Mouse (Mus musculus) heart, adult 2 months (tissue): Measurements from ENCODE around the gene Srcin1.

Experiments
- CTCF ChIP-seq: fragments of 200-600 bp; IDR thresholded peaks from 2 replicates; pipeline ENCODE4 v1.8.1; 2022; ENCODE audit warnings: antibody characterized with exemption, mild to moderate bottlenecking, moderate library complexity
- EP300 ChIP-seq: fragments of 200-500 bp; IDR thresholded peaks from 2 replicates; pipeline ENCODE4 v1.6.1; 2011; ENCODE audit warnings: low read depth, low read length, control low read depth; ENCODE audit not compliant: insufficient read depth
- POLR2A ChIP-seq: fragments of 200-500 bp; IDR thresholded peaks from 2 replicates; pipeline ENCODE4 v1.6.1; 2011; ENCODE audit warnings: mild to moderate bottlenecking, low read depth, low read length, control low read depth; ENCODE audit not compliant: insufficient read depth

DNA sequence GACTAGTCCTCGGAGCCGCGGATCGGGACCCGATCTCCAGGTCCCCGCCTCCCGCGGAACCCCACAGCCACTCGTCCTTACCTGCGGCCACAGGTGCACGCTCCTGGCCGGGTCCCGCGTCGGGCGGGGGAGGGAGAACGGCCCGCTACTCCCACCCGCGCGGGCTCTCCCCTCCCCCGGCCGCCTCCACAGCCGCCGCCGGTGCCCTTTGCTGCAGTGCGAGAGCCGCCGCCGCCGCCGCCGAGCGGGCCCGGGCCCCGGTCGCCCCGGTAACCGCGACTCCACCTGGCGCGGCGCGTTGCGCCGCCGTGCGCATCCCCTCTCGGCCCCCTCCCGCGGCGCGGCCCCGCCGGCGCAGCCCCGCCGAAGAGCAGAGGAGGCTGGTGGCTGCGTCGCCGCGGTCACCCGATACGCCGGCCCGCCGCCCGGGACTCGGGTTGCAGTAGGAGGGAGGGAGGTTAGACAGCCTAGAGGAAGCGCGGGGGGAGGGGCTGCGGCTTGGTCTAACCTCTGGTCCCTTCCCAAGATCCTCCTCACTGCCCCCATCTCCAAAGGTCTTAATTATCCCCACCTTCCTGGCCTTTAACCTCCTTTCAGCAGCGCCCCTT, 29.1 kb downstream of the Srcin1 start:
- TF ChIP-seq CTCF = no peak
- TF ChIP-seq POLR2A = no peak
- no peak for TF ChIP-seq EP300
